Mouse (Mus musculus) cortical plate, adult 2 months (tissue): ENCODE measurements around the gene Igfals. TPM values are rescaled to one million over a fixed set of nuclear protein-coding genes. Genes with fewer than 3 reads are reported as not detected.
A peak's percentile ranks its signal among the peaks of the same experiment; 100 is the strongest.

ENCODE experiments used
- H3K27ac ChIP-seq: fragments of 200-500 bp; 2 replicates; pipeline ENCODE4 v1.5.1; 2012; ENCODE audit warnings: low read length, control low read depth, inconsistent platforms; ENCODE audit not compliant: insufficient read depth
- H3K4me1 ChIP-seq: fragments of 200-500 bp; 2 replicates; pipeline ENCODE4 v1.6.1; 2011; ENCODE audit warnings: low read length; ENCODE audit not compliant: control insufficient read depth, insufficient read depth
- H3K4me3 ChIP-seq: fragments of 200-500 bp; 2 replicates; pipeline ENCODE4 v1.5.1; 2011; ENCODE audit warnings: mild to moderate bottlenecking, low read length, control low read depth; ENCODE audit not compliant: insufficient read depth
- CTCF ChIP-seq: fragments of 200-500 bp; IDR thresholded peaks from 2 replicates; pipeline ENCODE4 v1.5.1; 2011; ENCODE audit warnings: mild to moderate bottlenecking, control low read depth, low read length; ENCODE audit not compliant: insufficient read depth; ENCODE audit errors: extremely low read depth
- POLR2A ChIP-seq: fragments of 200-500 bp; IDR thresholded peaks from 2 replicates; pipeline ENCODE4 v1.6.1; 2011; ENCODE audit warnings: mild to moderate bottlenecking, low read length, control low read depth; ENCODE audit not compliant: insufficient read depth; ENCODE audit errors: extremely low read depth
- polyA plus RNA-seq: library from polyadenylated mRNA; depleted of rRNA; stranded (reverse); fragments of >200 nt; gene quantifications from 2 replicates; pipeline ENCODE4 v1.2.3, GENCODE M21; 2012

The Igfals gene
- polyA plus RNA-seq, 1 experiment, result not detected

GRCm38 (mm10) chr17:24847386-24847785, 18.4 kb upstream of the Igfals start:
- TF ChIP-seq CTCF, result no peak
- no peak for TF ChIP-seq POLR2A
- Histone ChIP-seq H3K4me1 (peaks cover 8% of the 10 kb centered on the region), H3K4me3 (no peak overlapping the region), H3K27ac (no peak overlapping the region)

GRCm38 (mm10) chr17:24848600-24849031, 17.2 kb upstream of the Igfals start:
- no peak overlapping the region for H3K27ac ChIP-seq
- H3K4me1 ChIP-seq, result peaks cover 8% of the 10 kb centered on the region
- no peak for TF ChIP-seq CTCF
- TF ChIP-seq POLR2A, result no peak
- no peak overlapping the region for H3K4me3 ChIP-seq

- Histone ChIP-seq H3K27ac (peak overlapping the region; percentile 96), H3K4me1 (peaks cover 8% of the 10 kb centered on the region)
- TF ChIP-seq POLR2A (peak; percentile 54), CTCF (no peak)
Observed at GRCm38 (mm10) chr17:24849733-24850064, 16.1 kb upstream of the Igfals start.

GRCm38 (mm10) chr17:24850065-24850772, 15.6 kb upstream of the Igfals start, which contains the start of gene Fahd1:
Gene Fahd1, minus strand, starts transcription at chr17:24850364.
- peaks cover 8% of the 10 kb centered on the region for H3K4me1 ChIP-seq
- peak within 1 kb of the TSS; percentile 72 for H3K4me3 ChIP-seq
- TF ChIP-seq CTCF, result no peak
- peak; percentile 75; the same call in 1 of the 2 replicates for TF ChIP-seq POLR2A
- peak within 1 kb of the TSS; percentile 96 for H3K27ac ChIP-seq

More at GRCm38 (mm10) chr17:24849733-24850064, 16.1 kb upstream of the Igfals start:
- H3K4me3 ChIP-seq, result peak overlapping the region; percentile 72

- Histone ChIP-seq H3K4me1 (peaks cover 8% of the 10 kb centered on the region), H3K27ac (0 out of 2 replicates have a peak overlapping the region, but pooled peaks have one; percentile 11), H3K4me3 (peak overlapping the region; percentile 72)
- TF ChIP-seq CTCF, result no peak
- TF ChIP-seq POLR2A, result no peak
Observed at GRCm38 (mm10) chr17:24850773-24851127, 15.0 kb upstream of the Igfals start.

GRCm38 (mm10) chr17:24851381-24852125, 14.2 kb upstream of the Igfals start:
- peaks cover 8% of the 10 kb centered on the region for H3K4me1 ChIP-seq
- no peak for TF ChIP-seq POLR2A
- TF ChIP-seq CTCF, result no peak
- peak overlapping the region; percentile 72 for H3K4me3 ChIP-seq
- no peak overlapping the region for H3K27ac ChIP-seq

- TF ChIP-seq POLR2A, result no peak
- TF ChIP-seq CTCF, result no peak
- H3K4me3 ChIP-seq, result no peak overlapping the region
- peaks cover 5% of the 10 kb centered on the region; the same call in 1 of the 2 replicates for H3K4me1 ChIP-seq
- no peak overlapping the region for H3K27ac ChIP-seq
Observed at GRCm38 (mm10) chr17:24855838-24856464, 9.8 kb upstream of the Igfals start.

GRCm38 (mm10) chr17:24856589-24856988, 9.2 kb upstream of the Igfals start:
- Histone ChIP-seq H3K27ac (no peak overlapping the region), H3K4me3 (no peak overlapping the region)
- TF ChIP-seq POLR2A (no peak), CTCF (no peak)

GRCm38 (mm10) chr17:24857831-24858470, 7.8 kb upstream of the Igfals start:
- no peak for TF ChIP-seq CTCF
- no peak for TF ChIP-seq POLR2A

More at GRCm38 (mm10) chr17:24856589-24856988, 9.2 kb upstream of the Igfals start:
- peaks cover 3% of the 10 kb centered on the region; the same call in 1 of the 2 replicates for H3K4me1 ChIP-seq

More at GRCm38 (mm10) chr17:24857831-24858470, 7.8 kb upstream of the Igfals start:
- H3K4me3 ChIP-seq, result no peak overlapping the region
- H3K27ac ChIP-seq, result no peak overlapping the region
- H3K4me1 ChIP-seq, result no peaks in the 10 kb centered on the region
